Mouse (Mus musculus): ENCODE results near the gene Tmem123.

DNA sequence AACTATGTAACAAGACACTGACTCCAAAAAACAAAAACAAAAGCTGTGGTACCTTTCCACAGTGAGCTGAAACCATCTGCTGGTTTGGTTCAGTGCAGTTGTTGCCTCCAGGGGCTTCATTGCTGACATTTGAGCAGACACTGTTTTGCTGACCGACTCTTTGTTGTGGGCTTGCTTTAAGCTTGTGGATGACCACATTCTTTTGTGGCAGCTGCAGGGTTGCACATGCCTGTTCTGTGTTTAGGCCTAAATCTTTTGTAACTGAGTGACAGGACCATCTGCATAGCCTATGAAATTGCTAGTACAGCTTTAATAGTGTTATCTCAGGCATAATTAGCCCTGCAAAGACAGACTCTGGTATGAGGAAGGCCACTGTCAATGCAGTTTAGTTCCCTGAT, 20.8 kb downstream of the Tmem123 start:
- TF ChIP-seq TBP (IDR thresholded peaks at IDR 0.05; ENCODE audit: low read depth, low read length) (no peak), CTCF (IDR thresholded peaks at IDR 0.05 in 2 of 3, conservative IDR thresholded peaks at IDR 0.05 in 1 of 3; ENCODE audit: control insufficient read depth in 1 of 3, insufficient read depth in 1 of 3, low read depth in 2 of 3, low read length in 3 of 3, poor library complexity in 1 of 3, severe bottlenecking in 1 of 3) (no peak), USF1 (IDR thresholded peaks at IDR 0.05; ENCODE audit: low read depth, low read length) (no peak), CHD1 (IDR thresholded peaks at IDR 0.05; ENCODE audit: low read depth, low read length) (no peak), E2F4 (IDR thresholded peaks at IDR 0.05; ENCODE audit: borderline replicate concordance, low read depth, low read length) (no peak), POLR2A (IDR thresholded peaks at IDR 0.05; ENCODE audit: control insufficient read depth in 1 of 2, insufficient read depth in 1 of 2, low read depth in 1 of 2, low read length in 2 of 2, poor library complexity in 1 of 2) (no peak), HCFC1 (IDR thresholded peaks at IDR 0.05; ENCODE audit: low read depth, low read length) (no peak), UBTF (IDR thresholded peaks at IDR 0.05; ENCODE audit: borderline replicate concordance, insufficient read depth, low read depth, low read length) (no peak), KAT2A (conservative IDR thresholded peaks at IDR 0.05; ENCODE audit: low read depth, low read length) (no peak), MXI1 (IDR thresholded peaks at IDR 0.05; ENCODE audit: low read depth, low read length) (no peak), ZC3H11A (IDR thresholded peaks at IDR 0.05; ENCODE audit: low read depth, low read length) (no peak), MAX (IDR thresholded peaks at IDR 0.05; ENCODE audit: low read length) (no peak), ZNF384 (IDR thresholded peaks at IDR 0.05; ENCODE audit: low read depth, low read length) (no peak)
